Mouse (Mus musculus): ENCODE data around the gene Dst.

Gene Dst

DNA sequence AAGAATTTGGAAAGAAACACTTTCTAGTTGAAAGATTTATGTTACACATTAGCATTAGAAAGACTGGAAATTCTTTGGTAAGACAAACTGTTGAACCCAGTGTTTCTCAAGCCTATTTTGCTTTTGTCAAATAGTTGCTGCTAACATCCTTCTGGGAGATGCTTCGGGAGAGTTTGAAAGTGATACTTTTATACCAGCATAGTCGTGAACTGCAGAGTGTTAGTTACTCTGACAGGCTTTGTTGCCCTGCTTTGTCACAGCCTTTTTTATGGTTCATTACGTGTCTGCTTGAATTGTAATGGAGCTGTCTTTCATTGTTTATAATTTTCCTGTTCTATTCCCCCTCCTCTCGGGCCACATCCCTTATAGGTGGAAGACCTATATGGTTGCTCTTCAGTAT, 192.4 kb downstream of the Dst start:
- no peak for DNase-seq (ENCODE audit: low spot score)

DNA sequence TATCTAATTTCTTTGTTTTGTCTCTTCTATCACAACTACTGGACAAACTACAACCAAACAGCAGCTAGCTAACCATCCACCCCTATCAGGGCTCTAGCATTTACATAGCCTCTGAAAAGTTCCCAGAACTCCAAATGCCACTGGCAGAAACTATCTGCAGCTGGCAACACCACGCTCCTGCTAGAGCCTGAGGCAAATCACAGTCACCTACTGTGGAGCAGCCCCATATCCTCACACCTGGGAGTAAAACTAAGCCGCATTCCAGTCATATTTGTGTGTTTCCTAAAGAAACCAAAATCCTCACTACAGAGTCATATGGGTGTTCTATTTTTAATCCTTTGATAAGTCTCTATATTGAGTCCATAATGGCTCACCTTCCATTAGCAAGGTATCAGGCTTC, 194.6 kb downstream of the Dst start:
- DNase-seq (ENCODE audit: low spot score) = no peak

DNA sequence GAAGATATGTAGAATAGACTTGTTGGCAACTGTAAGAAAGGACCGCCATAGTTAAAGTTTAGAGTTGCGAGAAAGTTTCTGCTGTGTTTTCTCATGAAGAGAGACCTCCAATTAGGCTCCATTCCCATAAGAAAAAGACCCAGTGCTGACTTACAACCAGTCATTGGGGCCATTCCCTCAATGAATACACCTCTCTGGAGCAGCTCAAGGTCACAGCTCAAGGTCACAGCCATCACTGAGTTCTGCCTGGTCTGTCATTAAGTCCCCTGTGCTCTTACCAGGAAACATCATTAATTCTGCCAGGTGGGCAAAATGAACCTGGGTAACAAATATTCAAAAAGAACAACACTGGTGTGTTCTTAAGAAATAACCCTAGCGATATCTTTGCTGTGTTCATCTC, 195.2 kb downstream of the Dst start:
- DNase-seq (ENCODE audit: low spot score) = no peak

DNA sequence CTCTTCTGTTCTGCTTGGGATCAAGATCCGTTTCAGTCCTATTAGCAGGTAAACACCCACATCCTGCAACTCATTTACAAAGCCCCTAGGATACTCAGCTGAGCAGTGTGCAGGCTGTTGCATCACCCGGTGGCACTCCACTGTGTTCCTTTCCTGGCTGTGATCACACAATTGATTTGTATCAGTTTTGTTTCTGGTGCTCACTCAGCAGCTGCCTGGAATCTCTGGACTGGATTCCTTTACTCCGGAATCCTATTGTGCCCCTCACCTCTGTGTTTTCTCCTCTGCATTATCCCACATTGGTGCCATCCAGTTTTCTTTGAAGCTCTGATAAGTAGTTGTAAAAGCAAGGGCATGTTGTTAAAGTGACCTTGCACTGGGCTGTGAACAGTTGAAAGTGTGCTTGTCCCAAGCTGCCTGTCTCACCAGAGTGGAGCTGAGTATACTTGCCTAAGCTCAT, 195.7 kb downstream of the Dst start:
- no peak for DNase-seq (ENCODE audit: low spot score)

DNA sequence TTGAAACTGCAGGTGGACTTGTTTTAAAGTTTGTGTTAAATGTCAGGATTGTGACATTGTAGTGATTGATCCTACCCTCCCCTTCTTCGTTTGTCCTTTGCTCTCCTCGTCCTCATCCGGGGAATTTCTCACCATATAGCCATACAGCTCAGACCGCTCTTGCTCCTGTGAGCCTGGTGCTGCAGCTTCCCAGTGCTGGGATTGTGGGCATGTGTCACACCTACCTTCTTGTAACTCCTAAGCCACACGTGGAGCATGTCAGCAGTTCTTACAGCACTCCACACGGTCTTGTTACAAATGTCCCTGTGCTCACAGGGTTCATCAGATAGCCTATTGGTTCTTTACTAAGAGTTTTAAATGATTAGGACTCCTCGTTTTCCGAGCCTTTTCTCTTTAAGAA, 196.8 kb downstream of the Dst start:
- no peak for DNase-seq (ENCODE audit: low spot score)

DNA sequence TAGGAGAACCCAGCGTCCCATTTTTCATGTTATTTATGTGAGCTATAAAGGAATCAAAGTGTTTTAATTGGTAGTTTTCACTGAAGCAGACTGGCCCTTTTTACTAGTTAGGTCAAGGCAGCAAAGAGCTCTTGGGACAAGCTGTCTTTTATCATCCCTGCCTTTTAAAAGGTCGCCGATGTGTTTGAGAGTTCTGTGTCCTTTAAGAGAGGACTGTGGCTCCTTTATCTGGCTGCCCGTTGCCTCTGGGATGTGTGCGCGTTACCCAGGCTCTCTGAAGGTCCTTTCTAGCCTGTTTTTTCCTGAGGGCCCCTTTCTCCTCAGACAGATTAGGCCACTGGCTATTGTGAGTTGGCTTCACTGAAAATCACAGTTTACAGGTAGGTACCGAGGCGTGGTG, 198.6 kb downstream of the Dst start:
- DNase-seq (ENCODE audit: low spot score) = no peak

DNA sequence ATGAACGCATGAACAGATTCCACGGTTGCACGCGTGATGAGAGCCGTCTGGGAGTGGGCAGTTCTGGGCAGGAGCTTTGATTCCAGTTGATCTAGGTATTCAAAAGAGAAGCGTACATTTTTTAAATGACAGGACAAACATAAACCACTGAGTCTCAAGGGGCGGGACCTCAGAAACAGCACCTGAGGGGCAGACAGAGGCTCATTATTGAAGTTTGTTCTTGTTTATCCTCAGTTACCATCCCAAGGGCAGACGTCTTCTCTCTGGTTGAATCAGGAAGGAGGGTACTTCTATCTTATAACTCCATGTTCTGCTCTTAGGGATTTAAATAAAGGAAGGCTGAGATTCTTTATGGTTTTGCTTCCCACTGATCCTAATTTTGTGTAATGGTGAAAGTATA, 199.1 kb downstream of the Dst start:
- no peak for DNase-seq (ENCODE audit: low spot score)

DNA sequence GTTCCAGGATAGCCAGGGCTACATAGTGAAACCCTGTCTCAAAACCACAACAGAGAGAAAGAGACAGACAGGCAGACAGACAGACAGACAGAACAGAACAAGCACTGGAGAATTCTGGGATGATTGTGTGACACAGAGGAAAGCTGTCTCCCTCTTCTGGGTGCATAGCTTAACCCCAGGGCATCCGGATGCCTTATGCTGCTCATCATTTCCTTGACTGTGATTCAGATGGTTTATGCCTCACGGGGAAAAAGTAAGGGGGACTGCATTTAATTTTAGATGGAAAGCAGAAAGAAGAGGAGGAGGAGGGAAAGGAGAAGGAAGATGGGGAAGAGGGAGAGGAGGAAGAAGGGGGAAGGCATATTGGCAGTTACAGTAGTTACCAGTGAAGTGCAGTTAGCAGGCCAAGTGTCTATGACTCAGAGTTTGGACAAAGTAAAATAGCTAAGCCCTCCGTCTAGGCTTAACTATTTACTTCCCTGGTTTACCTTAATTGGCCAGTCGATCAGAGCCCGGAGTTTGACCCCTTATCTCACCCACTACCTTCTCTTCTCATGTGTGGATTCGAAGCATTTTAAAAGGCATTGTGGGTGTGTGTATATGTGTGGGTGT, 201.7 kb downstream of the Dst start:
- no peak for DNase-seq (ENCODE audit: low spot score)

DNA sequence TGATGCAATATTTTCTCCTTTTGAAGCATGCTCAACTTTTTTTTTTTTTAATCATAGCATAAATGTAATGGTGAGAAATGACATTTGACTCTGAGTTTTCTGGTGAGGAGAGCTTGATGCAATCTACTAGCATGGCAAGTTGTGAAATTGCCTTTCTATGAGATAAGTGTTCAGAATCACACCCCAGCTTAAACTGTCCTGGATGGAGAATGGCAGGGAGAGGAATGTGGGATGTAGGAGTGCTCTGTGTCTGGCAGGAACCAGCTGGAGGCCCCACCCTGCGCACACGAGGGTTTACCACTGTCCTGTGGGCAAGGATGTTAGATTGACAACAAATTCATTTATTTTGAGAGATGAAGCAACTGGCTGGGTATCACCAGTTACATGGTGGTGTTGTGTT, 202.8 kb downstream of the Dst start:
- DNase-seq (ENCODE audit: low spot score) = no peak

DNA sequence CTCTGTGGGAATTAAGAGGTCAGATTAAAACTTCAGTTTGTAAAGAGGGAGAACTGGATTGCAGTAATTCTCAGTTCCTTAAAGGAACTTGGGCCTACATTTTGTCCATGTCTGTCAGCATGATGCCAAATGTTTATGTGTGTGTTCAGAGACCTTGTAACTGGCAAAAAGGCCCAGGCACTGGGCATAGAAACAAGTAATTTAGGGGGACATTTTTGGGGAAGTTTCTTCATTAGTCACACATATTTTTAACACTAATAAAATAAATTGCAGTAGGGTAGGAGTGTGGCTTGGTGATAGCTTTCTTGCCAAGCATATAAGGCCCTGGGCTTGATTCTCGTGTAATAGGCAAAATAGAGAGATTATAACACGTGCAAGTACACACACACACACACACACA, 203.9 kb downstream of the Dst start:
- DNase-seq (ENCODE audit: low spot score) = no peak

DNA sequence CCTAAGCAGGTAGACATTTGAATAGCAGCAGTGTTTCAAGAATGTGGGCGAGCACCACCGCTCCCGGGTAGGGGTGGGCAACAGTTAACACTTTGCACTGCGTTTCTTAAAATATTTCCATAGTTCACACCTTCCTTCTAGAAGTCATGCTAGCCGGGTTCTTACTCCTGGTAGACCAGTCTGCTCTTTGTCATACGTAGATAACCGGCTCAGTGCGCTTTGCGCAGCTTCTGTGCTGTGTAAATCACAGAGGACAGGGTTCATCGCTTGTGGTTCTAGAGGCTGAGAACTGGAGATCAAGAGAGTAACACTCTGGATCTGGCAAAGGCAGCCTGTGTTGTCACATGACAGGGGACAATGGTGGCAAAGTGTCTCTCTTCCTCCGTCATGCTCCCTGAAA, 208.4 kb downstream of the Dst start:
- no peak for DNase-seq (ENCODE audit: low spot score)

DNA sequence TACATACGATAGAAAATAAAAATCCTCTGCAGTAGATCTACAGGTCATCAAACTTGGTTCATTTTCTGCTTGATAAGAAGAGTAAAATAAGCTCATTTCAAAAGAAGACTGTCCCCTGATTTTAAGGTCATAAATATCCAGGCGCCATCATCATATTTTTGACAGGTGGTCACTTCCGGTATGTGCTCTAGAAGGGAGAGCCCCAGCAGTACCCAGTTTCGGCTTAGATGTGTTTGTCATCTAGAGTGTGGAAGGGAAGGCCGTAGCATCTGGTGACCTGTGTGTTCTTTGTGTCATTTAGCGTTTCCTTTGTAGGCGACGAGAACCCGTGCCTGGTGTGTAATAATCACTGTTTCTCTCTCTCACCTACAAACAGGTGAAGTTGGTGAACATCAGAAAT, 209.0 kb downstream of the Dst start:
- no peak for DNase-seq (ENCODE audit: low spot score)

DNA sequence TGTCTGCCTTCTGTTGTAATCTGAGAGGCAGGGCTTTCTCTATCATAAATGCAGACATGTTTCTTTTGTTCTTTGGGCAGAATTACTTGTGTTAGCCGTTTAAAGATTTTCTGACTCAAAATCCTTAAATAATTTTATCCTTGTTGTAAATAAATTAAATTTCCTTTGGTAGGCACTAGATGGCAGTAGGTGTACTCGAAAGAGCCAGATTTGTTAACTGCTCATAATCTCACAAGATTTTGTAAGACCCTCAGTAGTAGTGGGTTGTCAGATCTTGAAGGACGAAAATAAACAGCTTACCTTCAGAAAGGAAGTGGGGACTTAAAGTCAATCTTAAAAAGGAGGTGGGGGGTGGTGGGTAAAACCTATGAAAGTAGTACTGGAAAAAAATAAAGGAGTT, 209.7 kb downstream of the Dst start:
- DNase-seq (ENCODE audit: low spot score) = no peak

DNA sequence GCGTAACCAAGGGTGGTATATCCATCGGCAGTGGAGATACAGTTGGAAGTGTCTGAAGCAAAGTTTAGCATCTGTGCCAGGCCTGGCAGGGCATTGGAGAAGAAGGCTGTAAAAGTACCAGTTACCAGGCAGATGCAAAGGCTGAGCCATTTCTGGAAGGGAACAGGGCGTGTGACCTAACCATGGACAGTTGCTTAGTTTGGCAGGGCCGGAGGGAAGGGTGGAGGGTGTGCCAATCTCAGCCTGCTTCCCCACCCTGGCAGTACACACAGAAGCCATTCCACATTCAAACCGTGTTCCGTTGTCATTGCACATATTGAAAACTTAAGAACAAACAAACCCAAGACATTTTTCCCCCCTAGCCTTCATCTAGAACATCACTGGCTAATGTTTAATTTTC, 212.0 kb downstream of the Dst start:
- DNase-seq (ENCODE audit: low spot score) = no peak

DNA sequence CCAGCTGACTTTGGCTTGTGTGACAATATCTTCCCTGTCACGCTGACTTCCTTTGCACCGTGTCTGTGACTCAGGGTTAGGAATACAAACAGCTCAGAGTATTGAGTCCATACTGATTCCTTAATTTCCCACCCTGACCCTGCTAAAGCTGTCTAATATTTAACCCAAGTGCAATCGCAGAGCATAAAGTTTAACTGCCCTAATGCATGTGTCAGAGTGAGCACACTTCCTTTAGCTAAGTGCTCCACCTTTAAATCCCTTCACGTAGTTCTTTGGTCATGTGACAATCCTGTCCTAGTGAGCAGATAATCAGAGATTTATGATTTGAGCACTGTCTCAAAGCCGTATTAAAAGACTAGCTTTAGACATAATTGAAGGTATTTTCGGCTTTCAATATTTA, 212.6 kb downstream of the Dst start:
- DNase-seq (ENCODE audit: low spot score) = no peak

DNA sequence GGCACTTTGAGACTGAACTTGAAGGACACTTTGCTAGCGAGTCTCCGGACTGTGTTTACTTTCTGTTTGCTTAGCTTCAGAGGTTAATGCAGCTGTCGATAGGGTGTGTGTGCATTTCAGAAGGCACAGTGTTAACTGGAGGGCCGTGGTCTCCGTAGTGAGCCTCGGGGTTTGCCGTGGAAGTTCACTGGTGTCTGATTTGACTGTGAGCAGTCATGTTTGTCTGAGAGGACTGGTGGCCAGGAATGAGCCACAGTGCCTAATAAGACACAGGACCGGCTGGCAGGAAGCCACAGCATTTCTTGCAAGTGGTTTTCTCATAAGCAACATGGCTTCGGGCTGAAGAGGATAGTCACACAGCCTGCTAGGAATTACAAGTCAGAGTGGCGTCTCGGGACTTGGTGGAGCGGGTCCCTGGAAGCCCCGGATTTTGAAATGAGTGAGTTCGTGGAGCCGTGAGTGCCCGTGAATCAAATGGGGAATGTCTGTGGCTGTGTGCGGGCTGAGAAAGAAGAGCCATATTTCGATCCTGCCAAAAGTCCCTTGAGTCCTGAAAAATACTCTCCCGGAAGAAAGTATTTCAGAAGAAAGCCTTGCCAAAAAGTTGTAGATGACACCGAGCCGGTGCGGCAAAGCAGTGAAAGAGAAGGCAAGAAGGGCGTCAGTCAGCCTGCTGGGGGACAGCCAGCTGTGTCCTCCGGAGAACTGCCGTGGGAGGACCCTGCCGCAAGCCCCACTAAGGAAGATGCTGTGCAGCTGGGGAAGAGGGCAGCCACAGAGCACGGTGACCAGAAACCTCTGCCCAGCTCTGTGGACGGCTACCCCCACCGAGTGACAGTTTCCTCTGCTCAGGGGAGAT, 213.4 kb downstream of the Dst start:
- peak; percentile 27 for DNase-seq (ENCODE audit: low spot score)

DNA sequence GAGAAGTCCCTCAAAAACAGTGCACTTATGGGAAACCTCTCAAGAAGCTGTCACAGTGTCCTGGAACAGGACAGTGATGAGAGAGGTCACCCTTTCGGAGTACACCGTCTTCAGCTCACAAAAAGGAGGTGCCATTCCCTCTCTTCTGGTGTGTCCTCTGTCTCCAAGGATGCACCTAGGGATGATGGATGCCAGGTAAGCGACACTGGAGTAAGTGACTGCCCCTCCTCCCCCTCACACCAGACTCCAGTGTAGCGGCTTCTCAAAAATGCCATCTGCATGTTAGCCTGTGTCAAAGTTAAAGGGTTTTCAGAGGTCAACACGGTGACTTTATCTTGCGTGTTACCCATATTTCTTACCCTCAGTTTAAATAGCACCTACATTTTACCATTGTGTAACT, 214.2 kb downstream of the Dst start:
- DNase-seq (ENCODE audit: low spot score) = no peak

DNA sequence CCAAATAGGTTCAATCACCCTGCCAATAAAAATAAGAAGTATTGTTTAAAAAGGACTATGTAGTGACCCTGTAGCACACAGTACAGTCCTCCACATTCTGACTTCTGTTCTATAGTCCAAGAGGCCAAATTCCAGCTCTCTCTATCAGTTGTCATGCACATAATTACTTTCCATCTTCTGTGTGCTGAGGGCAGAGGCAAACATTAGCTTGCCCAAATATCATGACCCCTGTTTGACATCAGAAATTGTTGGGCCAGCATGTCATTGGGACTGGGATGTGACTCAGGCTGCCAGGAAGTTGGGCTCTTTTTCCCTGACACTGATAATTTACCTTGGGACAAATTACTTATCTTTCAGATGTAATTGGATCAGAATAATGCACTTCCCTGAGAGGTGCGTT, 214.9 kb downstream of the Dst start:
- no peak for DNase-seq (ENCODE audit: low spot score)

DNA sequence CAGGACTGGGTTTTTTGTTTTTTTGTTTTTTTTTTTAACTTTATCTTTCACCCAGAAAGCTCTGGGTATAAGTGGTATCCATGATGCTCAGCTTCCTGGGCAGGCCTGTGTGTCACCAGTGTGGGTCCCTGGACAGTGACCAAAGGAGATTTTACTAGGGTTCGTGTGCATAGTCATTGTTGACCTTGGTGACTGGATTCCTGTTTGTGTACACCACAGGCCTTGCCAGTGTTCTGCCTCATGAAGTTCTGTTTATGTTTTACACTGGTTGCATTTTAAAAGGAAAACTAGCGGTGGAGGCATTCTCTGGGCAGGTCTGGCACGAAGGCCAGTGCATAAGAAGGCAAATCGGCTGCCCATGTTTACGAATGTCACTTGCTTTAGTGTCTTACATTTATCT, 215.3 kb downstream of the Dst start:
- DNase-seq (ENCODE audit: low spot score) = no peak

DNA sequence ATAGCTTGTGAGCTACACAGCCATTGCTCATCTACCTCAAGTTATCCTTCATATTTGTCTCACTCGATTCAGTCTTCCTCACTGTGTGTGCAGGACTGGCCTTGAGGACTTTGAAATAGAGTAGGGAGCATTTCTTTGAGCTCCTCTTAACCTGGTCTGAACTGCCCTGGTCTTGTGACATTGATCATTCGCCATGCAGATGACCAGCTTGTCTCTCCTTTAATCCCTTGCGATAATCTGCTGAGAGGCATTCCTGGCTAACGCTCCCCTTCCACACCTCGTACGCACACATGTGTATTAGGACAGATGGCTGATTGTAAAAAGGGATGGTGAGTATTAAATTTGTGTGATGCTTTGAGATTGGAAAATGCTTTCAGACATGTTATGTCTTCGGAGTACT, 216.4 kb downstream of the Dst start:
- no peak for DNase-seq (ENCODE audit: low spot score)

DNA sequence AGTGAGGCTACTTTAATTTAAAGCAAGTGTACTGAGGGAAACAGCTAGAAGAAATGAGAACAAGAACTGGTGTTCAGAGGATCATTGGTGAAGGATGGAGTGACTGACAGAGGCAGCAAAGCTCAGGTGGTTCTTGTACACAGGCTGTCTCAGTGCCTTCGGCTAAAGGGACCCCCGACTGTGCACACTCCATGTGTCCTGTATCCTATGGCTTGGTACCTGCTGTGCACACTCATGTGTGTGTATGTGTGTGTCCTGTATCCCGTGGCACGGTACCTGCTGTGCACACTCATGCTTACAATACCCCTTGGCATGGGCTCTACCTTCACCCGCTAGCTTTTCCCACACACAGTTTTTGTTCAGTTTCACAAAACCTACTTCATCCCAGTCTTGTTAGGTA, 217.1 kb downstream of the Dst start:
- no peak for DNase-seq (ENCODE audit: low spot score)

DNA sequence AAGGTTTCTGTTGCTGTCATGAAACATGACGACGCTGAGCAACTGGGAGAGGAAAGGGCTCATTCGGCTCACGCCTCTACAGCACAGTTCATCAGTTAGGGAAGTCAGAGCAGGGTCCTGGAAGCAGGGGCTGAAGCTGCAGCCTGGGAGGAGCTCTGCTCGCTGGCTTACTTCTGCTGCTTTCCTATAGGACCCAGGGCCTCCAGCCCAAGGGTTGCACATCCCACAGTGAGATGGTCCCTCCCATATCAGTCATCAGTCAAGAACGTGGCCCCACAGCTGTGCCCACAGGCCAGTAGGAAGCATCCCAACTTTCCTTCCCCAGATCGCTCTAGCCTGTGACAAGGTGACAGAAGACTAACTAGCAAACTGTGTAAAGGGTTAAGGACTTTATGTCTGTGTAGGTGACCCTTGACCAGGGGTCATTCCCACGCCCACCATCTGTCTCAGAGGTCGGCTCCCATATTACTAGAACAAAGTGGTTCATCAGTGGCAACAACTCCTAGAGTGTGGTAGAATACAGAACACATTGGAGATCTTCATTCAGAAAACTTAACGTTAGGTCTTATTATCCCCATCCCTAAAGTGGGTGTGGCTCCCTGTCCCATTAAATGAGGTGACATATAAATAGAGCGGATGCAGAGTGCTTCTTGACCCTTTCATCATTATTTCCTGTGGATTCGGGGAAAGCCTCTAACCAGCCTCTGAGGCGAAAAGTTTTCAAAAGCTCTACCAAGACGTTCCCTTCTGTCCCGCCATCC, 219.9 kb downstream of the Dst start:
- no peak for DNase-seq (ENCODE audit: low spot score)

DNA sequence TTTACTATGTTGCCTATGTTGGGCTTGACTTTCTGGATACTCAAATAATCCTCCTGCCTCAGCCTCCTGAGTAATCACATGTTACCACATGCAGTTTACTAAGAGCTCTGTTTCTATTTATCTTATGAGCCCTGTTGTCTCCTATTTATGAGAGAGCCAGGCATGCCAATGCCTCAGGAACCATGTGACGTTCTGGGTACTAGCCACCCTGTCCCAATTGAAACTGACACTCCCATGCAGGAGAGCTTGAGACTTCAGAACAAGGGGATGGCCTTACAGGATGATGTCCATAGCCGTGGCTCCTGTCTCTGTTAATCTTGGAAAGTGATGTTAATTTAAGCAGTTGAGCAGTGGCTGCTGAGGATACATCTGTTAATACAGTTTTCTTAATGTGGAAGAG, 220.8 kb downstream of the Dst start:
- DNase-seq (ENCODE audit: low spot score) = no peak
